Mouse (Mus musculus) cerebellum, adult 2 months (tissue): ENCODE measurements at regions not wholly inside any gene's neighbourhood (a gene's known extent, or its start where the extent isn't known, plus 50 kb on each side); places are given as distances from the start of the nearest gene placed in this dataset.
A peak's percentile ranks its signal among the peaks of the same experiment; 100 is the strongest.

Experiments used
- DNase-seq, 2 experiments: peaks; one replicate each; pipeline ENCODE4 v3.0.0; 2021
- H3K27ac ChIP-seq: fragments of 200-500 bp; 2 replicates; pipeline ENCODE4 v1.5.1; 2012; ENCODE audit warnings: low read length, control low read depth, inconsistent platforms; ENCODE audit not compliant: insufficient read depth
- H3K27me3 ChIP-seq: fragments of 200-500 bp; 2 replicates; pipeline ENCODE4 v1.6.1; 2012; ENCODE audit warnings: inconsistent platforms, mild to moderate bottlenecking, low read length, moderate library complexity; ENCODE audit not compliant: control insufficient read depth, insufficient read depth
- H3K4me1 ChIP-seq: fragments of 200-500 bp; 2 replicates; pipeline ENCODE4 v1.6.1; 2011; ENCODE audit warnings: low read length; ENCODE audit not compliant: control insufficient read depth, insufficient read depth
- H3K4me3 ChIP-seq: fragments of 200-500 bp; replicated peaks from 2 replicates; pipeline ENCODE3; 2011; ENCODE audit warnings: mild to moderate bottlenecking, low read depth, low read length, control low read depth; ENCODE audit not compliant: insufficient read depth
- CTCF ChIP-seq: fragments of 200-500 bp; IDR thresholded peaks from 2 replicates; pipeline ENCODE4 v1.5.1; 2011; ENCODE audit warnings: low read depth, mild to moderate bottlenecking, control low read depth, low read length, moderate library complexity, borderline replicate concordance; ENCODE audit not compliant: insufficient read depth
- POLR2A ChIP-seq: fragments of 200-500 bp; IDR thresholded peaks from 2 replicates; pipeline ENCODE4 v1.6.1; 2011; ENCODE audit warnings: low read length, control low read depth, borderline replicate concordance; ENCODE audit not compliant: insufficient read depth
- WGBS: fragments of 180-500 bp; shearing (Covaris S2); methylation state at CpG from one replicate; pipeline ENCODE4 v1.1.7; 2018; 5-methylcytosine and 5-hydroxymethylcytosine counted together

- Histone ChIP-seq H3K4me3 (no peak overlapping the region), H3K4me1 (no peaks in the 10 kb centered on the region), H3K27me3 (no peaks in the 10 kb centered on the region), H3K27ac (no peak overlapping the region)
- 92% methylated on average over 5 of the region's 5 CpGs for WGBS
- DNase-seq, result no peak
- TF ChIP-seq CTCF (no peak), POLR2A (no peak)
These were observed 197.6 kb upstream of the Nampt start for GRCm38 (mm10) chr12:32621739-32622138.

- Histone ChIP-seq H3K4me1 (no peaks in the 10 kb centered on the region), H3K27ac (no peak overlapping the region), H3K27me3 (no peaks in the 10 kb centered on the region), H3K4me3 (no peak overlapping the region)
- no peak for DNase-seq
- WGBS, result 76% methylated on average over 1 of the region's 1 CpGs
- TF ChIP-seq CTCF (no peak), POLR2A (no peak)
These were observed 190.8 kb upstream of the Nampt start for GRCm38 (mm10) chr12:32628552-32628951.

- Histone ChIP-seq H3K4me3 (no peak overlapping the region), H3K27ac (no peak overlapping the region), H3K27me3 (no peaks in the 10 kb centered on the region), H3K4me1 (no peaks in the 10 kb centered on the region)
- 41% methylated on average over 3 of the region's 3 CpGs for WGBS
- peak in 1 of 2 experiments; percentile 20 for DNase-seq
- TF ChIP-seq CTCF, result no peak
- no peak for TF ChIP-seq POLR2A
These were observed 186.4 kb upstream of the Nampt start for GRCm38 (mm10) chr12:32632935-32633334.

DNA sequence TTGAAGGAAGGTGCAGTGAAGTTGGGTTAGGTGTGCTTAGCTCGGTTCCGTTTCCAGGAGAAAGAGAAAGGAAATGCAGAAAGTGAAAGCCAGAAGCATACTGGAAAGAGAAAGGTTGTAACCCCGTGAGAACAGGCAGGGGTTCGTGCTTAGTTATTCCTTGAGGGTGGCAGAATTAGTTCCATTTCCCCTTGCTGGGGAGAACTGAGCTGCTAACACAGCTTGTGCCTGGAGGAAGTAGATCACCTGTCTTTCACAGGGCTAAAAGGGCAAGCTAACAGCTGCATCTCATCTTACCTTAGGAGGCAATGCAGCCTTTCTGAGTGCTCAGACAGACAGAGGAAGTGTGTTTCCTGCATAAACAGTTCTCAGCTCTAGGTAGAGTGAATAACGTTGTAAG is 184.3 kb upstream of the Nampt start:
- WGBS, result 77% methylated on average over 5 of the region's 5 CpGs
- Histone ChIP-seq H3K27me3 (no peaks in the 10 kb centered on the region), H3K4me3 (no peak overlapping the region), H3K4me1 (no peaks in the 10 kb centered on the region), H3K27ac (no peak overlapping the region)
- no peak for TF ChIP-seq POLR2A
- no peak for TF ChIP-seq CTCF
- no peak for DNase-seq

DNA sequence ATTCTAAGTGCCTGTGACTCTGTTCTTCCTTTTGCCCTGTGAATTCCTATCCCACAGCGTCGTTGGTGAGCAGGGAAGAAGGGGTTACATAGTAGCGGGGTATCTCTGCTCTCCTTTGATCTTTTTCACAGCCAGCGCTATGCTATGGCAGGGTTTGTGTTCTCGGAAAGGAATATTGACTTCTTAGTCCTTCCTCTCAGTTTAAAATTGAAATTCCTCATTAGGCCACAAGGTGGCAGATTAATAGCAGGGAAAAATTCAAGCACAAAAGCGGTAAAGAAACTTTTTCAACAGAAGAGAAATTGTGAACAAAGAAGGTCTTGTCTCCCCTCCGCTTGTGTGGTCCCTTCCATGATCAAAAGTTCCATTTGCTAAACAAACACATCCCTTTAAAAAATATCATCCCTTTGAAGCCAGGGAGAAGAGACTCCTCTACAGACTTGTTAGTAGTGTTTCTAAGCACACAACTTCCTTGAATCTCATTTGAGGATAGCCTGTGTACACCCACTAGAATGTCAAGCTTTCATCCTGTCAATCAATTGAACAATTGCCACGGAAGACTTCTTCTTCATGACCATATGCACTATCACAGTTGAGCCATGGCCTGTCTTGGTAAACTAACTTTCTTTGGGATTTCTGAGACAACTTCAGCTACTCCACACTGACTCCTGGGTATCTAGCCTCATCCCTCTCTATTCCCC is 181.8 kb upstream of the Nampt start:
- Histone ChIP-seq H3K4me1 (no peaks in the 10 kb centered on the region), H3K4me3 (no peak overlapping the region), H3K27ac (no peak overlapping the region), H3K27me3 (no peaks in the 10 kb centered on the region)
- TF ChIP-seq POLR2A (no peak), CTCF (peak; percentile 34; the same call in 1 of the 2 replicates)
- peak; percentile 16 to 48 for DNase-seq
- WGBS, result 2% methylated on average over 8 of the region's 8 CpGs

DNA sequence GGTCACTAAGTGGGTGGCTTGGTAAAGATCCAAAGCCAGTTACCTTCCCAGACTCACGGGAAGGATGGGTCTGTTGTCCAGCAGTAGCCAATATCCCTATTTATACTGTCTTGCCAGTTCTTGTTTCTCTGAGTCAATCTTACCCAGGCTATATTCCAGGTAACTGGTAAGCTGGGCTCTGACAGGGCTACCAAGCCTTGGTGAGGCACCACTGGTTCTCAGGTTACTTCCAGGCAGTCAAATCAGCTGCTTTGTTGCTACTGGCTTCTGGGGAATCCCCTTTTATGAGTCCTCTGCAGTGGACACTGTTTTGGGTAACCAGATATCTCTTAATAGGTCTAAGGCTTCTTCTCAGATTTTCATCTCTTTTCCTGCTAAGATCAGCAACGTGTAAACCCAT is 178.8 kb upstream of the Nampt start:
- TF ChIP-seq CTCF (no peak), POLR2A (no peak)
- Histone ChIP-seq H3K27me3 (no peaks in the 10 kb centered on the region), H3K4me1 (no peaks in the 10 kb centered on the region), H3K27ac (no peak overlapping the region), H3K4me3 (no peak overlapping the region)
- DNase-seq, result no peak
- 67% methylated on average over 2 of the region's 2 CpGs for WGBS

- TF ChIP-seq POLR2A, result no peak
- TF ChIP-seq CTCF, result no peak
- DNase-seq, result no peak
- no peak overlapping the region for H3K4me3 ChIP-seq
- no peaks in the 10 kb centered on the region for H3K4me1 ChIP-seq
- no peaks in the 10 kb centered on the region for H3K27me3 ChIP-seq
- no peak overlapping the region for H3K27ac ChIP-seq
- 93% methylated on average over 1 of the region's 1 CpGs for WGBS
These were observed 176.9 kb upstream of the Nampt start for GRCm38 (mm10) chr12:32642493-32642892.

GRCm38 (mm10) chr12:32653096-32653495 is 166.2 kb upstream of the Nampt start:
- 98% methylated on average over 1 of the region's 1 CpGs for WGBS

More at GRCm38 (mm10) chr12:32653096-32653495, 166.2 kb upstream of the Nampt start:
- no peaks in the 10 kb centered on the region for H3K27me3 ChIP-seq
- H3K4me3 ChIP-seq, result no peak overlapping the region
- H3K27ac ChIP-seq, result no peak overlapping the region
- DNase-seq, result no peak
- H3K4me1 ChIP-seq, result no peaks in the 10 kb centered on the region
- no peak for TF ChIP-seq POLR2A
- TF ChIP-seq CTCF, result no peak
